Mouse (Mus musculus) small intestine, adult 2 months (tissue): ENCODE data around the gene Ppp1r13l. TPM values are rescaled to one million over a fixed set of nuclear protein-coding genes. Genes with fewer than 3 reads are reported as not detected.

Experiments
- H3K27ac ChIP-seq: fragments of 200-500 bp; 2 replicates; pipeline ENCODE4 v1.5.1; 2012; ENCODE audit warnings: low read depth, low read length, control low read depth, inconsistent platforms; ENCODE audit not compliant: insufficient read depth
- H3K27me3 ChIP-seq: fragments of 200-500 bp; 2 replicates; pipeline ENCODE4 v1.6.1; 2012; ENCODE audit warnings: mild to moderate bottlenecking, moderate library complexity, low read length, inconsistent platforms; ENCODE audit not compliant: control insufficient read depth, insufficient read depth
- H3K36me3 ChIP-seq: fragments of 200-500 bp; 2 replicates; pipeline ENCODE4 v1.6.1; 2012; ENCODE audit warnings: mild to moderate bottlenecking, low read length, control low read depth, inconsistent platforms; ENCODE audit not compliant: control insufficient read depth, insufficient read depth
- H3K4me1 ChIP-seq: fragments of 200-500 bp; 2 replicates; pipeline ENCODE4 v1.6.1; 2012; ENCODE audit warnings: low read length, inconsistent platforms, mixed read lengths; ENCODE audit not compliant: control insufficient read depth, insufficient read depth, insufficient read length
- H3K4me3 ChIP-seq: fragments of 200-500 bp; 2 replicates; pipeline ENCODE4 v1.5.1; 2012; ENCODE audit warnings: low read depth, mild to moderate bottlenecking, control low read depth, inconsistent platforms, low read length, moderate library complexity
- CTCF ChIP-seq: fragments of 200-500 bp; IDR thresholded peaks from 2 replicates; pipeline ENCODE4 v1.5.1; 2012; ENCODE audit warnings: low read depth, mild to moderate bottlenecking, control low read depth, inconsistent platforms, low read length, moderate library complexity, mixed read lengths; ENCODE audit not compliant: insufficient replicate concordance, insufficient read length; ENCODE audit errors: extremely low read depth
- POLR2A ChIP-seq: fragments of 200-500 bp; IDR thresholded peaks from 2 replicates; pipeline ENCODE4 v1.6.1; 2012; ENCODE audit warnings: low read depth, mild to moderate bottlenecking, control low read depth, inconsistent platforms, low read length, moderate library complexity
- WGBS: fragments of 180-500 bp; shearing (Covaris S2); methylation state at CpG from one replicate; pipeline ENCODE4 v1.1.7; 2018; 5-methylcytosine and 5-hydroxymethylcytosine counted together
- polyA plus RNA-seq: library from polyadenylated mRNA; depleted of rRNA; stranded (reverse); fragments of >200 nt; gene quantifications from 2 replicates; pipeline ENCODE4 v1.2.3, GENCODE M21; 2012; rRNA removed

Gene Ppp1r13l
- 6.2 and 10.4 TPM in 2 replicates for polyA plus RNA-seq

GRCm38 (mm10) chr7:19359299-19359891, at the start of gene Ppp1r13l, which contains the start of gene Cd3eap:
Gene Ppp1r13l (plus strand): TSS chr7:19359749.
Gene Cd3eap (minus strand): TSS chr7:19359483.
- WGBS: under 1% methylated on average over 31 of the region's 31 CpGs
- H3K27ac ChIP-seq: peak within 1 kb of the TSS; percentile 57
- TF ChIP-seq POLR2A: no peak
- TF ChIP-seq CTCF: no peak

GRCm38 (mm10) chr7:19309884-19310641, 49.5 kb upstream of the Ppp1r13l start, which contains the start of gene Fosb:
Gene Fosb (minus strand): TSS chr7:19310051.
- TF ChIP-seq CTCF: peak; percentile 50; the same call in 1 of the 2 replicates
- peak; percentile 94 for TF ChIP-seq POLR2A
- Histone ChIP-seq H3K27ac (no peak within 1 kb of the TSS; the same call in 1 of the 2 replicates), H3K27me3 (peaks cover 4% of the 10 kb centered on the region; the same call in 1 of the 2 replicates), H3K4me3 (peak within 1 kb of the TSS; percentile 76), H3K36me3 (no peaks in the 10 kb centered on the region), H3K4me1 (no peaks in the 10 kb centered on the region)
- under 1% methylated on average over 49 of the region's 49 CpGs for WGBS

More at GRCm38 (mm10) chr7:19359299-19359891, at the start of gene Ppp1r13l, which contains the start of gene Cd3eap:
- Histone ChIP-seq H3K36me3 (0 out of 2 replicates have a peak, but pooled peaks cover 4% of the 10 kb centered on the region), H3K27me3 (no peaks in the 10 kb centered on the region), H3K4me3 (peak within 1 kb of the TSS; percentile 73), H3K4me1 (peaks cover 2% of the 10 kb centered on the region)

GRCm38 (mm10) chr7:19311991-19312390, 47.6 kb upstream of the Ppp1r13l start:
- Histone ChIP-seq H3K4me3 (no peak overlapping the region), H3K36me3 (no peaks in the 10 kb centered on the region), H3K27me3 (no peaks in the 10 kb centered on the region), H3K4me1 (peaks cover 8% of the 10 kb centered on the region), H3K27ac (no peak overlapping the region)
- 28% methylated on average over 4 of the region's 4 CpGs for WGBS
- TF ChIP-seq POLR2A (no peak), CTCF (no peak)

GRCm38 (mm10) chr7:19314033-19314432, 45.5 kb upstream of the Ppp1r13l start:
- no peaks in the 10 kb centered on the region for H3K27me3 ChIP-seq
- 44% methylated on average over 5 of the region's 5 CpGs for WGBS

GRCm38 (mm10) chr7:19316451-19317161, 42.9 kb upstream of the Ppp1r13l start:
- Histone ChIP-seq H3K27ac (no peak overlapping the region), H3K4me3 (no peak overlapping the region), H3K36me3 (no peaks in the 10 kb centered on the region), H3K27me3 (no peaks in the 10 kb centered on the region), H3K4me1 (peaks cover 22% of the 10 kb centered on the region)
- TF ChIP-seq POLR2A (no peak), CTCF (no peak)
- WGBS: 48% methylated on average over 14 of the region's 14 CpGs

More at GRCm38 (mm10) chr7:19314033-19314432, 45.5 kb upstream of the Ppp1r13l start:
- Histone ChIP-seq H3K4me1 (peaks cover 11% of the 10 kb centered on the region), H3K4me3 (no peak overlapping the region), H3K27ac (no peak overlapping the region), H3K36me3 (no peaks in the 10 kb centered on the region)
- TF ChIP-seq CTCF: no peak

GRCm38 (mm10) chr7:19318201-19318600, 41.3 kb upstream of the Ppp1r13l start:
- Histone ChIP-seq H3K27me3 (no peaks in the 10 kb centered on the region; the same call in 1 of the 2 replicates), H3K4me1 (peaks cover 22% of the 10 kb centered on the region), H3K27ac (no peak overlapping the region), H3K36me3 (no peaks in the 10 kb centered on the region), H3K4me3 (no peak overlapping the region)
- TF ChIP-seq POLR2A (no peak), CTCF (no peak)
- 71% methylated on average over 2 of the region's 2 CpGs for WGBS
